Mouse (Mus musculus): ENCODE data around the gene Mid2. TPM values are rescaled to one million over a fixed set of nuclear protein-coding genes. Genes with fewer than 3 reads are reported as not detected.
"Not testable (repeated sequence)": the region's sequence is repeated elsewhere in the genome, so short reads cannot be mapped to it uniquely, and the experiment has no call there.

Mid2 gene
- 6.4 and 7.7 TPM in 2 replicates for polyA plus RNA-seq (2015; fragmentation: Nextera tagmentation; extraction: Ambion mirVana)

- WGBS, result 30% methylated on average over 62 of the region's 68 CpGs
- Histone ChIP-seq H3K27ac (replicated peaks) (peak within 1 kb of the TSS; percentile 79), H3K4me3 (replicated peaks) (peak within 1 kb of the TSS; percentile 55), H3K9ac (peak within 1 kb of the TSS; percentile 46), H3K4me2 (replicated peaks) (peak within 1 kb of the TSS; percentile 55), H3K4me1 (no peaks in the 10 kb centered on the region), H3K9me3 (replicated peaks) (no peaks in the 10 kb centered on the region), H3K36me3 (no peaks in the 10 kb centered on the region), H3K27me3 (peaks cover 14% of the 10 kb centered on the region; the same call in 1 of the 2 replicates)
- ATAC-seq (ENCODE audit: insufficient number of reproducible peaks, low FRiP score, low TSS enrichment, low read depth), result peak; percentile 54; the same call in 1 of the 2 replicates
Observed at GRCm38 (mm10) chrX:140664479-140665241, at the start of gene Mid2. Mid2 (plus strand) TSS chrX:140664599.

- Histone ChIP-seq H3K9me3 (replicated peaks) (no peaks in the 10 kb centered on the region), H3K27me3 (peaks cover 4% of the 10 kb centered on the region; the same call in 1 of the 2 replicates), H3K9ac (no peak overlapping the region), H3K4me2 (replicated peaks) (no peak overlapping the region), H3K27ac (replicated peaks) (no peak overlapping the region), H3K4me1 (no peaks in the 10 kb centered on the region), H3K36me3 (no peaks in the 10 kb centered on the region), H3K4me3 (replicated peaks) (no peak overlapping the region)
- ATAC-seq (ENCODE audit: insufficient number of reproducible peaks, low FRiP score, low TSS enrichment, low read depth), result no peak
- WGBS, result 51% methylated on average over 12 of the region's 12 CpGs
Observed at GRCm38 (mm10) chrX:140624875-140625594, 39.4 kb upstream of the Mid2 start.

GRCm38 (mm10) chrX:140638028-140638427, 26.4 kb upstream of the Mid2 start:
- no peak overlapping the region for H3K4me3 ChIP-seq (replicated peaks)
- H3K36me3 ChIP-seq, result no peaks in the 10 kb centered on the region
- H3K9me3 ChIP-seq (replicated peaks), result no peaks in the 10 kb centered on the region
- no peaks in the 10 kb centered on the region for H3K27me3 ChIP-seq
- no peaks in the 10 kb centered on the region for H3K4me1 ChIP-seq
- no peak overlapping the region for H3K4me2 ChIP-seq (replicated peaks)
- H3K9ac ChIP-seq, result no peak overlapping the region
- no peak for ATAC-seq (ENCODE audit: insufficient number of reproducible peaks, low FRiP score, low TSS enrichment, low read depth)
- no peak overlapping the region for H3K27ac ChIP-seq (replicated peaks)
- WGBS, result 63% methylated on average over 5 of the region's 5 CpGs

- H3K4me3 ChIP-seq (replicated peaks), result no peak overlapping the region
- H3K4me1 ChIP-seq, result no peaks in the 10 kb centered on the region
- H3K9me3 ChIP-seq (replicated peaks), result no peaks in the 10 kb centered on the region
- no peak overlapping the region for H3K9ac ChIP-seq
- no peak overlapping the region for H3K4me2 ChIP-seq (replicated peaks)
- 52% methylated on average over 2 of the region's 2 CpGs for WGBS
- no peak overlapping the region for H3K27ac ChIP-seq (replicated peaks)
- no peaks in the 10 kb centered on the region for H3K27me3 ChIP-seq
- no peak for ATAC-seq (ENCODE audit: insufficient number of reproducible peaks, low FRiP score, low TSS enrichment, low read depth)
- H3K36me3 ChIP-seq, result no peaks in the 10 kb centered on the region
Observed at GRCm38 (mm10) chrX:140639592-140639991, 24.8 kb upstream of the Mid2 start.

- H3K27ac ChIP-seq (replicated peaks), result no peak overlapping the region
- no peaks in the 10 kb centered on the region for H3K36me3 ChIP-seq
- WGBS, result 19% methylated on average over 1 of the region's 1 CpGs
- H3K4me2 ChIP-seq (replicated peaks), result no peak overlapping the region
- H3K4me3 ChIP-seq (replicated peaks), result no peak overlapping the region
- H3K9me3 ChIP-seq (replicated peaks), result no peaks in the 10 kb centered on the region
- peaks cover 14% of the 10 kb centered on the region; the same call in 1 of the 2 replicates for H3K27me3 ChIP-seq
- H3K4me1 ChIP-seq, result no peaks in the 10 kb centered on the region
- H3K9ac ChIP-seq, result no peak overlapping the region
- no peak for ATAC-seq (ENCODE audit: insufficient number of reproducible peaks, low FRiP score, low TSS enrichment, low read depth)
Observed at GRCm38 (mm10) chrX:140660731-140661130, 3.7 kb upstream of the Mid2 start.

- no peak overlapping the region for H3K27ac ChIP-seq (replicated peaks)
- 58% methylated on average over 2 of the region's 2 CpGs for WGBS
- no peak overlapping the region for H3K4me2 ChIP-seq (replicated peaks)
- no peak for ATAC-seq (ENCODE audit: insufficient number of reproducible peaks, low FRiP score, low TSS enrichment, low read depth)
- H3K9me3 ChIP-seq (replicated peaks), result no peaks in the 10 kb centered on the region
- no peak overlapping the region for H3K4me3 ChIP-seq (replicated peaks)
- H3K4me1 ChIP-seq, result no peaks in the 10 kb centered on the region
- H3K9ac ChIP-seq, result no peak overlapping the region
- H3K36me3 ChIP-seq, result no peaks in the 10 kb centered on the region
- H3K27me3 ChIP-seq, result peaks cover 14% of the 10 kb centered on the region; the same call in 1 of the 2 replicates
Observed at GRCm38 (mm10) chrX:140663516-140663915, 883 bp upstream of the Mid2 start.

GRCm38 (mm10) chrX:140665242-140665810, 927 bp downstream of the Mid2 start:
- peak overlapping the region; percentile 46 for H3K9ac ChIP-seq
- ATAC-seq (ENCODE audit: insufficient number of reproducible peaks, low FRiP score, low TSS enrichment, low read depth), result peak; percentile 63
- 18% methylated on average over 35 of the region's 47 CpGs for WGBS
- peak overlapping the region; percentile 55 for H3K4me2 ChIP-seq (replicated peaks)
- H3K4me1 ChIP-seq, result no peaks in the 10 kb centered on the region
- H3K9me3 ChIP-seq (replicated peaks), result no peaks in the 10 kb centered on the region
- peaks cover 14% of the 10 kb centered on the region; the same call in 1 of the 2 replicates for H3K27me3 ChIP-seq
- H3K36me3 ChIP-seq, result no peaks in the 10 kb centered on the region
- peak overlapping the region; percentile 79 for H3K27ac ChIP-seq (replicated peaks)
- peak overlapping the region; percentile 55 for H3K4me3 ChIP-seq (replicated peaks)

- Histone ChIP-seq H3K9ac (no peak overlapping the region), H3K36me3 (no peaks in the 10 kb centered on the region), H3K4me1 (no peaks in the 10 kb centered on the region), H3K27me3 (peaks cover 6% of the 10 kb centered on the region; the same call in 1 of the 2 replicates), H3K4me2 (replicated peaks) (no peak overlapping the region), H3K9me3 (replicated peaks) (no peaks in the 10 kb centered on the region), H3K4me3 (replicated peaks) (no peak overlapping the region), H3K27ac (replicated peaks) (no peak overlapping the region)
- WGBS, result 81% methylated on average over 5 of the region's 5 CpGs
- no peak for ATAC-seq (ENCODE audit: insufficient number of reproducible peaks, low FRiP score, low TSS enrichment, low read depth)
Observed at GRCm38 (mm10) chrX:140675444-140675843, 11.0 kb downstream of the Mid2 start.

- H3K27me3 ChIP-seq, result peaks cover 4% of the 10 kb centered on the region
- H3K9me3 ChIP-seq (replicated peaks), result no peaks in the 10 kb centered on the region
- no peak overlapping the region for H3K4me3 ChIP-seq (replicated peaks)
- H3K27ac ChIP-seq (replicated peaks), result no peak overlapping the region
- ATAC-seq (ENCODE audit: insufficient number of reproducible peaks, low FRiP score, low TSS enrichment, low read depth), result no peak
- no peak overlapping the region for H3K4me2 ChIP-seq (replicated peaks)
- whole genome bisulfite sequencing, result 74% methylated on average over 2 of the region's 2 CpGs
- no peaks in the 10 kb centered on the region for H3K36me3 ChIP-seq
- no peak overlapping the region for H3K9ac ChIP-seq
- peaks cover 6% of the 10 kb centered on the region; the same call in 1 of the 2 replicates for H3K4me1 ChIP-seq
Observed at GRCm38 (mm10) chrX:140688335-140688734, 23.9 kb downstream of the Mid2 start.

GRCm38 (mm10) chrX:140697872-140698463, 33.6 kb downstream of the Mid2 start:
- ATAC-seq (ENCODE audit: insufficient number of reproducible peaks, low FRiP score, low TSS enrichment, low read depth); H3K9ac ChIP-seq; H3K4me3 ChIP-seq (replicated peaks); H3K9me3 ChIP-seq (replicated peaks); H3K4me1 ChIP-seq; H3K27ac ChIP-seq (replicated peaks); H3K4me2 ChIP-seq (replicated peaks); H3K36me3 ChIP-seq; H3K27me3 ChIP-seq: not testable (repeated sequence)
- WGBS, result 25% methylated on average over 6 of the region's 7 CpGs

GRCm38 (mm10) chrX:140703224-140703623, 38.8 kb downstream of the Mid2 start:
- no peaks in the 10 kb centered on the region; the same call in 1 of the 2 replicates for H3K27me3 ChIP-seq
- H3K27ac ChIP-seq (replicated peaks), result no peak overlapping the region
- WGBS, result 88% methylated on average over 1 of the region's 1 CpGs
- H3K9ac ChIP-seq, result no peak overlapping the region
- no peak overlapping the region for H3K4me3 ChIP-seq (replicated peaks)
- H3K4me1 ChIP-seq, result no peaks in the 10 kb centered on the region
- H3K9me3 ChIP-seq (replicated peaks), result no peaks in the 10 kb centered on the region
- no peaks in the 10 kb centered on the region for H3K36me3 ChIP-seq
- no peak for ATAC-seq (ENCODE audit: insufficient number of reproducible peaks, low FRiP score, low TSS enrichment, low read depth)
- H3K4me2 ChIP-seq (replicated peaks), result no peak overlapping the region
